Mouse (Mus musculus) CD4-positive helper T cell, adult 2 months (primary cell): Measurements from ENCODE around the gene Scamp4.
"Not testable (repeated sequence)": the region's sequence is repeated elsewhere in the genome, so short reads cannot be mapped to it uniquely, and the experiment has no call there.

ENCODE experiments used
- DNase-seq: peaks from one replicate; pipeline ENCODE4 v3.0.0-alpha.2; 2012; ENCODE audit warnings: low read depth, missing footprints, low spot score

Scamp4 gene

DNA sequence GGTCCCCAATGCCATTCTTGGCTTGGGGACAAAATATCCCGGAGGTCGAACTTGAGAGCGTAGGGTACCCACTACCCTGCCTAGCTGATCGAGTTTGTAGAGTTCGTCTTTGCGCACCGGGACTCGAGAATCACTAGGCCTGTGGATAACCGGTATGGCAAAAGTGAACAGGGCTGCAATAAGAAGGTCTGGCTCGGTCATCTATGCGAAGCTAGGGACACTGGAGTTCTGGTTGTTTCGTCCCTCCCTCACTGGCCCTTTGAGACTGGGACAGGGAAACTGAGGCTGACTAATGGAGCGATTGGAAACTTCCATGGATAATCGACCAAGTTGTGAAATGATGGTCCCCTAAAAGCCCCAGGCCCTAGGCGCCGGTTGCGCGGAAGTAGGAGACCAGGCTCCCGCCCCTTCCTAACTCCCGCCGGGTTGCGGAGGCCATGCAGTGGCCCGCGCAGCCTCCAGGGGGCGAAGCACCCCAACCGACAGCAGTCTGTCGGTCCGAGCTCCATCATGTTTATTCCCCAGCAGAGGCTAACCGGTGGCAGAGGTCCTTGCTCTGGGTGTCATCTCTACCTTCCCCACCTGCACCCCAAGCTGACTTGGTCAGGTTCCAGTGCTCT is 24.4 kb upstream of the Scamp4 start:
- peak; percentile 94 for DNase-seq

DNA sequence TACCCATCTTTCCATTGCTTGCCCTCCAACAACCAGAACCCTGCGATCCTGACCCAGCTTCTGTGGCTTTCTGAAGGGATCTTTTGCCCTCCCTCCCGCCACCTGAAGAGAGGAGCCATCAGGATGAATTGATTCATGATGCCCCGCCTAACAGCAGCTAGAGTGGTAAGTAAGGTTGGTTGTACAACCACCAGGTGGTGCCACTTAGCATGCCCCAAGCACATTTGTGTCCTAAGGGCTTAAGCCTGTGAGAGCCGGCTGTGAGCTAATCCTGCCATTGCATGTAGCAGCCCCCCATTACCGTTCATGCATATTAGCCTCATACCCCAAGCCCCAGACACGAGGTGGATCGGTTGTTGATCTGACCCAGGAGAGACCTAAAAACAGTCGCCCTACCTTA is 23.8 kb upstream of the Scamp4 start:
- peak; percentile 91 for DNase-seq

DNA sequence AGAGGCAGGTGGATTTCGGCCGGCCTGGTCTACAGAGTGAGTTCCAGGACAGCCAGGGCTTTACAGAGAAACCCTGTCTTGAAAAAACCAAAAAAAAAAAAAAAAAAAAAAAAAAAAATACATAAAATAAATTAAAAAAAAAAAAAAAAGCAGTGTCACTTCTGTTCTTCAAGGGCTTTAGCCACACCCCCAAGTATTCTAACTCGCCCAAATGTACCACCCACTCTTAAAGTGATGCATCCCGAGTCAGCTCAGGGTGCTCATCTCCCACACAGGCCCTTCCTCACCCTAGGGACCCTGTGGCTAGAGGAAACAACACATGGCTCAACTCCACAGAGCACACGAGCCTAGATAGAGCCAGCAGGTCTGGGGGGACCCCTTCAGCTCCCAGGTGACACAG is 19.6 kb upstream of the Scamp4 start:
- DNase-seq: no peak

GRCm38 (mm10) chr10:80584045-80584488 is 18.6 kb upstream of the Scamp4 start:
- DNase-seq: no peak

DNA sequence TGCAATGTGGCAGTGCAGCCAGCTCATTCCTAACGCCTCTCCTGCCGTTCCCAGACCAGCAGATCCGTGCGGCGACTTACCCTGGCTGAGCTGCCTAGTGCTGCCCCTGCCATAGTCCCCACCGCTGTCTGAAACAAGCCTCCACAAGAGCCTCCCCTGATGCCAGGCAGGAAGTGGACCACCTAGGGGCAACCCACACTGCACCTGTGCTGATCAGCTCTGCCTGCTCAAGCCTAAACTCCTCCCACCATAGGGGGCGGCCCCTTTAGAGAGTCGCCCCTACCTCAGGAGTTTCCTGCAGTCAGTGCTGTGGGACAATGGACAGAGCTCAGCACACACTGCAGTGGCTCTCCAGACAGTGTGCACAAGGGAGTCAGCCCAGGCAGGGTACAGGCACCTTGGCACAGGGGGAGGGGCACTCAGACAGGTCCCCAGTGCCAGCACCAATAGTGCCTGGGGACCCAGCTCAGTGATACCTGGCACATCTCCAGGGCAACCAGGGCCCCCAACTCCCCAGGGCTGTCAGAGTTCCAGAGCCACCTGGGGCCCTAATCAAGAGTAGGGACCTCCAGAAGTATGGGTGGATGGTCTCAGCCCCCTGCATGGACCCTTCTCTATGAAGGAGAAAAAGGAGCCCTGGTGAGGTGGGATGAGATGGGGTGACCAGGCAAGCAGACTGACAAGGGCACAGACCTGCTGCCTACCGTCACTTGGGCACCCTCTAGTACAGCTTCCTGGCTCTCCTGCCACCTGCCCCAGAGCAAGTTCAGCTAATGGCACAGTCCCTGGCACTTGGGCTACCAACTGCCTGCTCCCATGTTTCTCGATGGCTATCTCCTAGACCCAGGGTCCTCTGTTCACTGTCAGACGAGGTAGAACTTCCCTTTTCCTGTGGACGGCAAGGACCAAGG is 17.8 kb upstream of the Scamp4 start:
- no peak for DNase-seq

DNA sequence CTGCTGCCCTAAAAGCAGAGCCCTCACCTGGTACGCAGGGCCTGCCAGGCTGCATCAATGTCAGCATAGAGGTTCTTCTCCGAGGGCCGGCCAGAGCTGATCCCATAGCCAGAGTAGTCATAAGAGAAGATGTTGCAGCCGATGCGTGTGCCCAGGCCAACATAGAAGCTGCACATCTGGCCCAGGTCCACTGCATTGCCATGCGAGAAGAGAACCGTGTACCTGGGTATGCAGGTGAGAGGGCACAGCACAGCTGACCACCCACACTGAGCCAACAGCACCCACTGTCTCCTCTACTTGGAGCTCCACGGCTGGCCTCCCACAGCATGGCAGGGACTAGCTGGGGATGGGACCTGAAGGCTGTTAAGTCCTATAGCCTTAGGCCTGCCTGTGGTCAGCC is 17.1 kb upstream of the Scamp4 start:
- no peak for DNase-seq

- no peak for DNase-seq
These were observed 16.0 kb upstream of the Scamp4 start for GRCm38 (mm10) chr10:80586407-80587304.

- DNase-seq: no peak
These were observed 15.4 kb upstream of the Scamp4 start for GRCm38 (mm10) chr10:80587305-80587657.

- peak; percentile 76 for DNase-seq
These were observed 13.4 kb upstream of the Scamp4 start for GRCm38 (mm10) chr10:80589127-80589878.

- DNase-seq: peak; percentile 98
These were observed 12.5 kb upstream of the Scamp4 start, which contains the start of gene Abhd17a for GRCm38 (mm10) chr10:80589879-80590854. Gene Abhd17a (minus strand): TSS chr10:80590341.

DNA sequence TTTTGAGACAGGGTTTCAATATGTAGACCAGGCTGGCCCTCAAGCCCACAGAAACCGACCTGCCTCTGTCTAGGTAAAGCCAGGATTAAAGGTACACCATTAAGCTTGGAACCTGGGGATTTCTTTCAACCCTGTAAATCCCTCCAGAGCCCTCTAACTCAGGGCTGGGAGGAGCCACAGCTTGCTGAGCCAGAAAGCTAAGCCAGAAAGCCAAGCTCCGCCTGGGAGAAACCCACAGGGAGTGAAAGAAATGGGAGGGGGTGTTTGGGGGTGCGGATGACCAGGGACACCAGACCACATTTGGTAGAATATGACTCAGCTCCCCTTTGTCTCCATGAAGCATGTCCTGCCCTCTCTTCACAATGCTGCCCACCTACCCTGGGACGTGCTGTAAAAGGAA is 6.4 kb upstream of the Scamp4 start:
- DNase-seq: no peak

GRCm38 (mm10) chr10:80603364-80603763 is 692 bp downstream of the Scamp4 start:
- no peak for DNase-seq

DNA sequence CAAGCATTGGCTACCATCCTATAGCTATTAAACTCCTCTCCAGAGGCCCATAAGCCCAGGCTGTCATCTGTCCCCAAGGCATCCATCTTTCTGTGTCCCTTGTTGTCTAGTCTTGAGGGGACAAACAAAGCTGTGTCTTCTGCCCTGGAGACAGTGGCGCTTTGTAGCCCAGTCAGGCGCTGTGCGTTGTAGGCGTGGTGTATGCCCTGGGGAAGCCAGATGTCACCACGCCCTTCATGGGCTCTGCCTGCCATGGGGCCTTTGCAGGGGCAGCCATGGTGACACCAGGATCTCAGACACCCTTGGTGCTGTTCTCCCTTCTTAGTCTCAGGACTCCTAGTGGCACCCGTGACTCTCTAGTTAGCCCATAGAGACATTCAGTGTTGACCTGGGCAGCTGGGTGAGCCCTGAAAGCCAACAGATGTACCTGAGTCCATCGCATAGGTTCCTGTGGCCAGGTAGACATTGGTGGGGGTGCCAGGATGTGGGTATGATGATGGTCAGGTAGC is 1.4 kb downstream of the Scamp4 start:
- DNase-seq: peak; percentile 59

- DNase-seq: no peak
These were observed 2.3 kb downstream of the Scamp4 start for GRCm38 (mm10) chr10:80604988-80605387.

GRCm38 (mm10) chr10:80605721-80606120 is 3.0 kb downstream of the Scamp4 start, which contains the start of gene Gm49322:
Gene Gm49322 (plus strand): TSS chr10:80606021.
- DNase-seq: not testable (repeated sequence)

- peak; percentile 85 for DNase-seq
These were observed 3.6 kb downstream of the Scamp4 start for GRCm38 (mm10) chr10:80606306-80606705.

DNA sequence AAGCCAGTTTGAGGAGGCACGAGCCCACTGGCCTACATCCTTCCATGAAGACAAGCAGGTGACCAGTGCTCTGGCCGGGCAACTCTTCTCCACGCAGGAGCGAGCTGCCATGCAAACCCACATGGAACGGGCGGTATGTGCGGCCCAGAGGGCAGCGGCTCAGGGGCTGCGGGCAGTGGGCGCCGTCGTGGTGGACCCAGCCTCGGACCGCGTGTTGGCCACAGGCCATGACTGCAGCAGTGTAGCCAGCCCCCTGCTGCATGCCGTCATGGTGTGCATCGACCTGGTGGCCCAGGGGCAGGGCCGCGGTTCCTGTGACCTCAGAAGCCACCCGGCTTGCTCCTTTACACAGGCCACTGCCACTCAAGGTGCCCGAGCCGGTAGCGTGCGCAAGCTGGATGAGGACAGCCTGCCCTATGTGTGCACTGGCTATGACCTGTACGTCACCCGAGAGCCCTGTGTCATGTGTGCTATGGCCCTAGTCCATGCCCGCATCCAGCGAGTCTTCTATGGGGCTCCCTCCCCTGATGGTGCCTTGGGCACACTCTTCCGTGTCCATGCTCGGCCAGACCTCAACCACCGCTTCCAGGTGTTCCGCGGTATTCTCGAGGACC is 4.2 kb downstream of the Scamp4 start:
- DNase-seq: peak; percentile 14

- no peak for DNase-seq
These were observed 5.8 kb downstream of the Scamp4 start for GRCm38 (mm10) chr10:80608435-80608834.

DNA sequence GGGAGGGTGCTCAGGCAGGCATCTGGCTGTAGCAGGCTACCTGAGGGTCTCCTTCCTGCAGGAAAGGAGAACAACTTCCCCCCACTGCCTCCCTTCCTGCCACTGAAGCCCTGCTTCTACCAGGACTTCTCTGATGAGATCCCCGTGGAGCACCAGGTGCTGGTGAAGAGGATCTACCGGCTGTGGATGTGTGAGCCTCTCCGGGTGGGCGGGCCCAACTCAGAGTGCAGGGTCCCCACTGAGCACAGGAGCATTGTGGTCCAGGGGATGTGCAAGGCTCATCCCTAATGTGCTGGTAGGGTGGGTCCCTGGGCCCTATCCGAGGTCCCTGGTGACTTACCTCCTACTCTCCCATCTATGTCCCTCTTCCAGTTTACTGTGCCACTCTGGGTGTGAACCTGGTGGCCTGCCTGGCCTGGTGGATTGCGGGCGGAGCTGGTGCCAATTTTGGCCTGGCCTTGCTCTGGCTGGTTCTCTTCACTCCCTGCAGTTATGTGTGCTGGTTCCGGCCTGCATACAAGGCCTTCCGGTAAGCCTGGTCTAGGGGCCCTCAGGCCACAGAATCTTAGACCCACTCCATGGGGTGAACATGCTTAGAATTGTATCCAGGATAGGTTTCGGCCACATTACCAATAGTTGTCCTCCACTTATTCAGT is 6.7 kb downstream of the Scamp4 start:
- no peak for DNase-seq
